Mouse (Mus musculus): ENCODE data around the gene Spef2. TPM values are rescaled to one million over a fixed set of nuclear protein-coding genes. Genes with fewer than 3 reads are reported as not detected.

Gene Spef2
- polyA plus RNA-seq, 1 experiment from 2014 or later: 1.1 TPM

- Histone ChIP-seq H3K36me3 (ENCODE audit: control insufficient read depth, insufficient read depth, low read length) (no peaks in the 10 kb centered on the region), H3K27me3 (ENCODE audit: control insufficient read depth, insufficient read depth, low read length) (no peaks in the 10 kb centered on the region), H3K4me3 (replicated peaks; ENCODE audit: low read depth, low read length) (no peak overlapping the region), H3K9ac (replicated peaks; ENCODE audit: low read length) (no peak overlapping the region), H3K9me3 (ENCODE audit: control insufficient read depth, low read length) (no peaks in the 10 kb centered on the region), H3K27ac (replicated peaks; ENCODE audit: low read depth, low read length) (no peak overlapping the region), H3K4me2 (ENCODE audit: low read length) (no peak overlapping the region), H3K4me1 (ENCODE audit: control insufficient read depth, insufficient read depth, low read length) (no peaks in the 10 kb centered on the region)
- ATAC-seq (ENCODE audit: low FRiP score, low TSS enrichment) (no peak), DNase-seq (no peak)
- WGBS: 74% methylated on average over 5 of the region's 5 CpGs
Measured at GRCm38 (mm10) chr15:9747410-9748104, 1.1 kb downstream of the Spef2 start.

- no peak for ATAC-seq (ENCODE audit: low FRiP score, low TSS enrichment)
- no peak for DNase-seq
- H3K9ac ChIP-seq (replicated peaks; ENCODE audit: low read length): no peak overlapping the region
- no peaks in the 10 kb centered on the region for H3K36me3 ChIP-seq (ENCODE audit: control insufficient read depth, insufficient read depth, low read length)
- 93% methylated on average over 3 of the region's 3 CpGs for WGBS
- H3K27me3 ChIP-seq (ENCODE audit: control insufficient read depth, insufficient read depth, low read length): no peaks in the 10 kb centered on the region
- no peaks in the 10 kb centered on the region for H3K4me1 ChIP-seq (ENCODE audit: control insufficient read depth, insufficient read depth, low read length)
- no peaks in the 10 kb centered on the region for H3K9me3 ChIP-seq (ENCODE audit: control insufficient read depth, low read length)
- no peak overlapping the region for H3K4me2 ChIP-seq (ENCODE audit: low read length)
- H3K4me3 ChIP-seq (replicated peaks; ENCODE audit: low read depth, low read length): no peak overlapping the region
- H3K27ac ChIP-seq (replicated peaks; ENCODE audit: low read depth, low read length): no peak overlapping the region
Measured at GRCm38 (mm10) chr15:9742172-9742571, 6.5 kb downstream of the Spef2 start.

- no peaks in the 10 kb centered on the region for H3K36me3 ChIP-seq (ENCODE audit: control insufficient read depth, insufficient read depth, low read length)
- H3K27me3 ChIP-seq (ENCODE audit: control insufficient read depth, insufficient read depth, low read length): no peaks in the 10 kb centered on the region
- no peaks in the 10 kb centered on the region for H3K9me3 ChIP-seq (ENCODE audit: control insufficient read depth, low read length)
- no peaks in the 10 kb centered on the region for H3K4me1 ChIP-seq (ENCODE audit: control insufficient read depth, insufficient read depth, low read length)
- H3K4me3 ChIP-seq (replicated peaks; ENCODE audit: low read depth, low read length): no peak overlapping the region
- no peak for DNase-seq
- 92% methylated on average over 7 of the region's 7 CpGs for WGBS
- H3K9ac ChIP-seq (replicated peaks; ENCODE audit: low read length): no peak overlapping the region
- ATAC-seq (ENCODE audit: low FRiP score, low TSS enrichment): no peak
- no peak overlapping the region for H3K27ac ChIP-seq (replicated peaks; ENCODE audit: low read depth, low read length)
- H3K4me2 ChIP-seq (ENCODE audit: low read length): no peak overlapping the region
Measured at GRCm38 (mm10) chr15:9714574-9715458, 33.9 kb downstream of the Spef2 start.

- ATAC-seq (ENCODE audit: low FRiP score, low TSS enrichment) (no peak), DNase-seq (no peak)
- H3K4me3 ChIP-seq (replicated peaks; ENCODE audit: low read depth, low read length): no peak overlapping the region
- H3K9me3 ChIP-seq (ENCODE audit: control insufficient read depth, low read length): no peaks in the 10 kb centered on the region
- no peak overlapping the region for H3K4me2 ChIP-seq (ENCODE audit: low read length)
- no peaks in the 10 kb centered on the region for H3K36me3 ChIP-seq (ENCODE audit: control insufficient read depth, insufficient read depth, low read length)
- no peak overlapping the region for H3K27ac ChIP-seq (replicated peaks; ENCODE audit: low read depth, low read length)
- no peaks in the 10 kb centered on the region for H3K4me1 ChIP-seq (ENCODE audit: control insufficient read depth, insufficient read depth, low read length)
- WGBS: 85% methylated on average over 3 of the region's 3 CpGs
- no peaks in the 10 kb centered on the region for H3K27me3 ChIP-seq (ENCODE audit: control insufficient read depth, insufficient read depth, low read length)
- no peak overlapping the region for H3K9ac ChIP-seq (replicated peaks; ENCODE audit: low read length)
Measured at GRCm38 (mm10) chr15:9713707-9714106, 35.0 kb downstream of the Spef2 start.

GRCm38 (mm10) chr15:9710330-9710729, 38.3 kb downstream of the Spef2 start:
- ATAC-seq (ENCODE audit: low FRiP score, low TSS enrichment): no peak
- WGBS: 90% methylated on average over 2 of the region's 2 CpGs
- H3K27me3 ChIP-seq (ENCODE audit: control insufficient read depth, insufficient read depth, low read length): no peaks in the 10 kb centered on the region

GRCm38 (mm10) chr15:9705830-9706450, 42.7 kb downstream of the Spef2 start:
- Histone ChIP-seq H3K9me3 (ENCODE audit: control insufficient read depth, low read length) (no peaks in the 10 kb centered on the region), H3K27ac (replicated peaks; ENCODE audit: low read depth, low read length) (no peak overlapping the region), H3K4me1 (ENCODE audit: control insufficient read depth, insufficient read depth, low read length) (no peaks in the 10 kb centered on the region), H3K9ac (replicated peaks; ENCODE audit: low read length) (no peak overlapping the region), H3K4me2 (ENCODE audit: low read length) (no peak overlapping the region), H3K27me3 (ENCODE audit: control insufficient read depth, insufficient read depth, low read length) (no peaks in the 10 kb centered on the region), H3K36me3 (ENCODE audit: control insufficient read depth, insufficient read depth, low read length) (no peaks in the 10 kb centered on the region), H3K4me3 (replicated peaks; ENCODE audit: low read depth, low read length) (no peak overlapping the region)
- DNase-seq: no peak
- 86% methylated on average over 2 of the region's 2 CpGs for WGBS
- ATAC-seq (ENCODE audit: low FRiP score, low TSS enrichment): no peak

More at GRCm38 (mm10) chr15:9710330-9710729, 38.3 kb downstream of the Spef2 start:
- no peaks in the 10 kb centered on the region for H3K36me3 ChIP-seq (ENCODE audit: control insufficient read depth, insufficient read depth, low read length)
- no peaks in the 10 kb centered on the region for H3K4me1 ChIP-seq (ENCODE audit: control insufficient read depth, insufficient read depth, low read length)
- DNase-seq: no peak
- H3K27ac ChIP-seq (replicated peaks; ENCODE audit: low read depth, low read length): no peak overlapping the region
- no peak overlapping the region for H3K4me2 ChIP-seq (ENCODE audit: low read length)
- H3K9me3 ChIP-seq (ENCODE audit: control insufficient read depth, low read length): no peaks in the 10 kb centered on the region
- no peak overlapping the region for H3K9ac ChIP-seq (replicated peaks; ENCODE audit: low read length)
- no peak overlapping the region for H3K4me3 ChIP-seq (replicated peaks; ENCODE audit: low read depth, low read length)

- H3K27me3 ChIP-seq (ENCODE audit: control insufficient read depth, insufficient read depth, low read length): no peaks in the 10 kb centered on the region
- no peaks in the 10 kb centered on the region for H3K36me3 ChIP-seq (ENCODE audit: control insufficient read depth, insufficient read depth, low read length)
- H3K27ac ChIP-seq (replicated peaks; ENCODE audit: low read depth, low read length): no peak overlapping the region
- H3K4me1 ChIP-seq (ENCODE audit: control insufficient read depth, insufficient read depth, low read length): no peaks in the 10 kb centered on the region
- H3K4me2 ChIP-seq (ENCODE audit: low read length): no peak overlapping the region
- H3K9me3 ChIP-seq (ENCODE audit: control insufficient read depth, low read length): no peaks in the 10 kb centered on the region
- ATAC-seq (ENCODE audit: low FRiP score, low TSS enrichment) (no peak), DNase-seq (no peak)
- H3K9ac ChIP-seq (replicated peaks; ENCODE audit: low read length): no peak overlapping the region
- no peak overlapping the region for H3K4me3 ChIP-seq (replicated peaks; ENCODE audit: low read depth, low read length)
Measured at GRCm38 (mm10) chr15:9701845-9702244, 46.8 kb downstream of the Spef2 start.

GRCm38 (mm10) chr15:9691721-9692120, 56.9 kb downstream of the Spef2 start:
- DNase-seq: no peak
- H3K4me2 ChIP-seq (ENCODE audit: low read length): no peak overlapping the region
- no peak overlapping the region for H3K9ac ChIP-seq (replicated peaks; ENCODE audit: low read length)
- no peaks in the 10 kb centered on the region for H3K27me3 ChIP-seq (ENCODE audit: control insufficient read depth, insufficient read depth, low read length)
- no peak overlapping the region for H3K4me3 ChIP-seq (replicated peaks; ENCODE audit: low read depth, low read length)
- H3K27ac ChIP-seq (replicated peaks; ENCODE audit: low read depth, low read length): no peak overlapping the region
- no peaks in the 10 kb centered on the region for H3K9me3 ChIP-seq (ENCODE audit: control insufficient read depth, low read length)
- H3K4me1 ChIP-seq (ENCODE audit: control insufficient read depth, insufficient read depth, low read length): no peaks in the 10 kb centered on the region
- no peak for ATAC-seq (ENCODE audit: low FRiP score, low TSS enrichment)
- no peaks in the 10 kb centered on the region for H3K36me3 ChIP-seq (ENCODE audit: control insufficient read depth, insufficient read depth, low read length)

Measured in midbrain, embryonic 14.5 days (tissue).